Mouse (Mus musculus) forebrain, embryonic 13.5 days (tissue): ENCODE data around the gene Phyh. TPM values are rescaled to one million over a fixed set of nuclear protein-coding genes. Genes with fewer than 3 reads are reported as not detected.

Source experiments
- ATAC-seq: fragments of 200-750 bp; cut with Nextera tagmentation; 2 replicates; pipeline ENCODE4 v1.8.0; 2017
- H3K27ac ChIP-seq: fragments of 300-500 bp; sonication (generic); 2 replicates; pipeline ENCODE4 v1.5.1; 2015; ENCODE audit warnings: inconsistent platforms, mild to moderate bottlenecking, moderate library complexity
- H3K27me3 ChIP-seq: fragments of 300-500 bp; sonication (generic); 2 replicates; pipeline ENCODE4 v1.6.1; 2015; ENCODE audit warnings: mild to moderate bottlenecking, inconsistent platforms
- H3K36me3 ChIP-seq: fragments of 300-500 bp; sonication (generic); 2 replicates; pipeline ENCODE4 v1.6.1; 2015; ENCODE audit warnings: mild to moderate bottlenecking, inconsistent platforms; ENCODE audit not compliant: poor library complexity, severe bottlenecking
- H3K4me1 ChIP-seq: fragments of 300-500 bp; sonication (generic); 2 replicates; pipeline ENCODE4 v1.6.1; 2015; ENCODE audit warnings: inconsistent platforms
- H3K4me2 ChIP-seq: fragments of 300-500 bp; sonication (generic); 2 replicates; pipeline ENCODE4 v1.6.1; 2015; ENCODE audit warnings: inconsistent platforms, mild to moderate bottlenecking, moderate library complexity
- H3K4me3 ChIP-seq: fragments of 300-500 bp; sonication (generic); 2 replicates; pipeline ENCODE4 v1.5.1; 2015; ENCODE audit warnings: mild to moderate bottlenecking, inconsistent platforms
- H3K9ac ChIP-seq: fragments of 300-500 bp; sonication (generic); 2 replicates; pipeline ENCODE4 v1.6.1; 2015; ENCODE audit warnings: mild to moderate bottlenecking, inconsistent platforms
- H3K9me3 ChIP-seq: fragments of 300-500 bp; sonication (generic); replicated peaks from 2 replicates; pipeline ENCODE4 v1.6.1; 2016; ENCODE audit warnings: inconsistent platforms
- WGBS: fragments of 180-500 bp; shearing (Covaris S2); methylation state at CpG from one replicate; pipeline ENCODE4 v1.1.7; 2015; 5-methylcytosine and 5-hydroxymethylcytosine counted together
- polyA plus RNA-seq: library from polyadenylated mRNA; unstranded; fragments of >200 nt; fragmentation: Nextera tagmentation; extraction: Ambion mirVana; gene quantifications from 2 replicates; pipeline ENCODE4 v1.2.1, GENCODE M21; 2015

Gene Phyh
- polyA plus RNA-seq, 1 experiment from 2014 or later: 41.9 TPM

DNA sequence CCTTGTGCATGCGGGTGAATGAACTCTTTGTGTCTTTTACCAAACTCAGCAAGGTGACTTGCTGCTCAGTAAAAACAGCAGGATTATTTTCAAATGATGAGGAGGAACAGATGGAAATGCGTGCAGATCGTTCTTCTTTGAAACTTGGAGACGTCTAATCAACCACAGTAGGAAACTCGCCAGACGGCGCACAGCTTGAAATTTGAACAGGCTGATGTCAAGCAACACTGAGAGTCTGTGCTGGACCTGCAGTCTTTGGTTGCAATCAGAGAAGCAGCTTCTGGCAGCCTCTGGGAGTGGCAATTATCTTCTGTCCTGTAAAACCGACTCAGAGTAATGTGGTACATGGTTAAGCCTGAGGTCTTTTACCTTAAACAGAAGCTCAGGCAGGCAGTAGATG, 59.3 kb downstream of the Phyh start:
- Histone ChIP-seq H3K27me3 (no peaks in the 10 kb centered on the region), H3K4me3 (no peak overlapping the region), H3K36me3 (no peaks in the 10 kb centered on the region), H3K9ac (no peak overlapping the region), H3K27ac (peak overlapping the region; percentile 45), H3K4me2 (no peak overlapping the region), H3K9me3 (no peaks in the 10 kb centered on the region), H3K4me1 (peaks cover 15% of the 10 kb centered on the region)
- peak; percentile 66; the same call in 1 of the 2 replicates for ATAC-seq
- 14% methylated on average over 8 of the region's 8 CpGs for WGBS

DNA sequence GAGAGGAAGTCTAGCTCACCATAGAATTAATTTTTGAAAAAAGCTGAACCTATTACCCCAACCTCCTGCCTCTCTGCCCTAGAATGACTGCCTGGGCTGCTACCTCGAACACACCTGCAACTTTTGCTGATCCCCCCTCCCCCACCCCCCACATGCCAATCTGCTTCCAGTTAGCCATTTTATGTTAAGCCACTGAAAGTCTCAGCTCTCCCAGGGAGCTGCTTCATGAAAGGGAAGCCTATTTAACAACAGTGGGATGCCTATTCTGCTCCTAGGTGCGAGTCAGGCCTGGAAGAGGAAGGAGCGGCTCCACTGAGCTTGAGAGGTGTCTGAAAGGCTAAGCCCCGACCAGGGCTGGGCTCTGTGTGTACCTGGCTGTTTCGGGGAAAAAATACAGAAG, 65.2 kb downstream of the Phyh start:
- H3K36me3 ChIP-seq: no peaks in the 10 kb centered on the region
- H3K27ac ChIP-seq: no peak overlapping the region
- H3K9me3 ChIP-seq: no peaks in the 10 kb centered on the region
- WGBS: 16% methylated on average over 5 of the region's 5 CpGs
- no peak overlapping the region for H3K4me3 ChIP-seq
- H3K4me2 ChIP-seq: no peak overlapping the region
- H3K9ac ChIP-seq: no peak overlapping the region
- H3K27me3 ChIP-seq: no peaks in the 10 kb centered on the region
- 0 out of 2 replicates have a peak, but pooled peaks cover under 1% of the 10 kb centered on the region for H3K4me1 ChIP-seq
- no peak for ATAC-seq

DNA sequence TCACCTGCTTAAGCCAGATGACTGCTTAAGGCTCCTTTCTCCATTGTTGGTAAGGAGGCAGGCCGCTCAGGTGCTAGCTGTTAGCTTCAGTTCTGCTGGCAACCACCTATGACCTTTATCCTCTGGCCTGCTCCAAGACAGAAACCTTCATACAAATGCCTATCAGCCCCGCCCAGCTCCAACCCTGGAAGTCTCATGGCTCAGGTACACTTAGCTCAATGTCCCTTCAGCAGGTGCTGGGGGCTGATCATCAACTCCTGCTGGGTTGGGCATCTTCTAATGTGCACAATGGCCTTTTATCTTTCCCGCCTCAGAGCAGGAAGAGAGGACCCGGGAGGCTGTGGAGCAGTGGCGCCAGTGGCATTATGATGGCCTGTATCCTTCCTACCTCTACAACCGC, 66.2 kb downstream of the Phyh start:
- Histone ChIP-seq H3K36me3 (peaks cover 3% of the 10 kb centered on the region; the same call in 1 of the 2 replicates), H3K4me3 (no peak overlapping the region), H3K9me3 (no peaks in the 10 kb centered on the region), H3K4me1 (no peaks in the 10 kb centered on the region), H3K27ac (no peak overlapping the region), H3K9ac (no peak overlapping the region), H3K27me3 (no peaks in the 10 kb centered on the region), H3K4me2 (no peak overlapping the region)
- WGBS: 72% methylated on average over 6 of the region's 6 CpGs
- no peak for ATAC-seq

DNA sequence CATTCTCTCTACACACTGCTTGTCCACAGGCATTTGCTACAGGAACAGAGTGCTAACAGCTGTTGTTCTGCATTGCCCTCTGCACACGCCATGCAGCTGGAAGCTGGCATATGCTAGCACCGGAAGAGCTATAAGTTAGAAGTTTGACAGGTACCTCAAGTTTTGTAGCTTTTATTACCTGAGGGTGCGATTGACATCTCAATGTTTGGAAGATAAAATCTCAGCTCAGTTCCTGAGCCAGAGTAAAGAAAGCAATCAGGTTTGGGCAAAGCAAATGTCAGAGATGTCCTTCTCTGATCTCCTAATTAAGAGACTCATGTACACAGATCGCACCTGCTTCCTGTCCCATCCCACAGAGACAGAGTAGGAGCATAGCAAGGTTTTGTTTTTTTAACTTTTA, 68.0 kb downstream of the Phyh start:
- H3K27me3 ChIP-seq: no peaks in the 10 kb centered on the region
- H3K4me1 ChIP-seq: no peaks in the 10 kb centered on the region
- H3K9me3 ChIP-seq: no peaks in the 10 kb centered on the region
- H3K36me3 ChIP-seq: peaks cover 18% of the 10 kb centered on the region
- no peak for ATAC-seq
- no peak overlapping the region for H3K27ac ChIP-seq
- 95% methylated on average over 4 of the region's 4 CpGs for WGBS
- H3K4me3 ChIP-seq: no peak overlapping the region
- H3K9ac ChIP-seq: no peak overlapping the region
- no peak overlapping the region for H3K4me2 ChIP-seq

DNA sequence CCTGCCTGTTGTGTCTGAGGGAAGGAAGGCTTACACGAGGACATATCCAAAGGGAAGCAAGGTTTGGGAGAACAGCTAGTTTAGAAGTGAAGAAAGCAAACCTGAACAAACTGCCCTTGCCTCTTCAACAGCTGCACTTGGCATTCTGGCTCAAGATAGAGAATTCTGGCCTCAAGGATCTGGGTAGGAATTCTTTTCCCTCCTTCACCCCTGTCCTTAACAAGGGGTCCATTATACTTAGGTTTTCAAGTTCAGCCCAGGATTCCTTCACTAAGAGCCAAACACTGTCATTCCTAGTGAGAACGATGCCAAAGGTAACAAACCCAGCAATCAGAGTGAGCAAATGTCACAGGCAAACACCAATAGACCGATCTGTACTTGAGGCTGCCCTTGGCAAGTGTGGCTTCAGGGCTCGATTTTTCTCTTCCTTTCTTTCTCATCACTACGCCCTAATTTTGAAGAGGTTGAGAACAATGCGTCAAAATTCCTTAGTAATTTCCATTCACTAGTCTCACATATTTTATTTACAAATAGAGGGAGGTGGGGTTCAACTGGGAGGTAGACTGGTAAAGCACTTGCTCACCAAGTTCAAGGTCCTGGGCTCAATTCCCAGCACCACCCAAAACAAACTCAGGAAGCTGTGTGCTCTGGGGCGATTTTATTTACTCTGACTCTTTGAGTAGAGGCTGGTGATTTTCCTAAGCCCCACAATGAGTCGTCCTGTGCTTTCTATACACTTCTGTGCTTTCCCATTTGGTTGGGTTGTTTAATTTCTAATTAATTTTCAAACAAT, 68.8 kb downstream of the Phyh start:
- H3K9ac ChIP-seq: no peak overlapping the region
- H3K36me3 ChIP-seq: peaks cover 22% of the 10 kb centered on the region
- no peak overlapping the region for H3K4me2 ChIP-seq
- no peak overlapping the region for H3K4me3 ChIP-seq
- H3K27ac ChIP-seq: no peak overlapping the region
- no peaks in the 10 kb centered on the region for H3K9me3 ChIP-seq
- no peaks in the 10 kb centered on the region for H3K4me1 ChIP-seq
- WGBS: 81% methylated on average over 8 of the region's 8 CpGs
- ATAC-seq: no peak
- no peaks in the 10 kb centered on the region for H3K27me3 ChIP-seq

Other genes starting within 250 kb of the Phyh start
- 2.5 and 2.8 TPM in 2 replicates for gene Bend7, start 201.2 kb upstream of the Phyh start, polyA plus RNA-seq
- gene Sephs1, start 37.5 kb upstream of the Phyh start, polyA plus RNA-seq: 96.7 and 103 TPM in 2 replicates
- 0.24 and 0.65 TPM in 2 replicates for gene Ucma, start 57.1 kb downstream of the Phyh start, polyA plus RNA-seq
- 25.0 and 28.9 TPM in 2 replicates for gene Mcm10, start 93.8 kb downstream of the Phyh start, polyA plus RNA-seq
- 2.8 and 3.3 TPM in 2 replicates for gene Optn, start 145.0 kb downstream of the Phyh start, polyA plus RNA-seq
- gene Ccdc3, start 218.8 kb downstream of the Phyh start, polyA plus RNA-seq: 2.0 and 2.7 TPM in 2 replicates